Mouse (Mus musculus): ENCODE results near the gene Diras2. TPM values are rescaled to one million over a fixed set of nuclear protein-coding genes. Genes with fewer than 3 reads are reported as not detected.

Diras2 gene
- polyA plus RNA-seq, 1 experiment from 2014 or later: 7.6 TPM

- Histone ChIP-seq H3K9ac (ENCODE audit: low read depth, low read length) (no peak overlapping the region), H3K27me3 (ENCODE audit: control insufficient read depth, insufficient read depth, low read depth, low read length) (no peaks in the 10 kb centered on the region), H3K9me3 (replicated peaks; ENCODE audit: control insufficient read depth, low read length, poor library complexity, severe bottlenecking) (no peaks in the 10 kb centered on the region), H3K36me3 (ENCODE audit: control insufficient read depth, insufficient read depth, low read length) (no peaks in the 10 kb centered on the region), H3K4me2 (ENCODE audit: low read length) (no peak overlapping the region), H3K27ac (ENCODE audit: low read length) (0 out of 2 replicates have a peak overlapping the region, but pooled peaks have one; percentile 7), H3K4me3 (ENCODE audit: low read depth, low read length) (no peak overlapping the region), H3K4me1 (ENCODE audit: control insufficient read depth, insufficient read depth, low read length) (peaks cover 6% of the 10 kb centered on the region; the same call in 1 of the 2 replicates)
- ATAC-seq: no peak
- WGBS: 64% methylated on average over 5 of the region's 5 CpGs
Observed at GRCm38 (mm10) chr13:52541385-52542035, 10.4 kb upstream of the Diras2 start.

DNA sequence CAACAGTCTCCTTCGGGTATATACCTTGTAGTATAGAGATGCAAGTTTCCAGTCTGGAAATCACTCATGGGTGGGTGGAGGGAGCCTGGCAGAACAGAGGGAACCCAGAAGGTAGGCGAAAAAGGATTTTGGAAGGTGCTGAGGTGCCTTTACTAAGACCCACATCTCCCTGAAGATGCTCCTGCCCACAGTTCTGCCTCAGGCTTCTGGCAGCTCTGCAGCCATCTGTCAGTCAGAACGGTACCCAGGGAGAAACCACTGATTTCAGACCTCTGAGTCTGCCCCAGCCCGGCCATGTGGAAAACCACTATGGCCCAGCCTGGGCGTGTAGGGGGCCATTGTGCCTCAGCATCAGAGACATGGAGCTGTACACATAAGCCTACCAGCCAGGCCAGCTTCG lies 8.4 kb upstream of the Diras2 start:
- ATAC-seq: no peak
- H3K4me3 ChIP-seq (ENCODE audit: low read depth, low read length): no peak overlapping the region
- no peak overlapping the region for H3K27ac ChIP-seq (ENCODE audit: low read length)
- H3K36me3 ChIP-seq (ENCODE audit: control insufficient read depth, insufficient read depth, low read length): no peaks in the 10 kb centered on the region
- H3K9me3 ChIP-seq (replicated peaks; ENCODE audit: control insufficient read depth, low read length, poor library complexity, severe bottlenecking): no peaks in the 10 kb centered on the region
- WGBS: 84% methylated on average over 6 of the region's 6 CpGs
- H3K4me1 ChIP-seq (ENCODE audit: control insufficient read depth, insufficient read depth, low read length): 0 out of 2 replicates have a peak, but pooled peaks cover 6% of the 10 kb centered on the region
- no peak overlapping the region for H3K4me2 ChIP-seq (ENCODE audit: low read length)
- no peak overlapping the region for H3K9ac ChIP-seq (ENCODE audit: low read depth, low read length)
- H3K27me3 ChIP-seq (ENCODE audit: control insufficient read depth, insufficient read depth, low read depth, low read length): no peaks in the 10 kb centered on the region

DNA sequence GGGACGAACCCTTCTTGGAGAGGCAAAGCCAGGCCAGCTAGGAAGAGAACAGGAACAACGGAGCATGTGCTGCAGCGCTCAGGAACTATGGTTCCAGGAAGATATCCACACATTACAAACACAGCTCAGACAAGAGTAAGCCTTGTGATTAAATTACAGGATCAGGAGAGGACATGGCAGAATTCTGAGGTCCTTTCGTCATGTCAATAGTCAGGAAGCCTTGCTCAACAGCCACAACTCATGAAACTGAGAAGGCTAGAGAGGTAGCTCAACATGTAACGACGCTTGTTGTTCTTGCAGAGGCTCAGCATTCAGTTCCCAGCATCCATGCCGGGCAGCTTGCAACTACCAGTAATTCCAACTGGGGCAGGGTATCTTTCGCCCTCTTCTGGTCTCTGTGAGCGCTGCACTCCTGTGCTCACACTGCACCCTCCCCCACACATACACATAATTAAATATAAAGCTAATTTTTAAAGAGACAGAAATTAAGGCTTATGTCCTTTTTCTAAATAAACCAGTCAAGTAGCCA lies 7.6 kb upstream of the Diras2 start:
- H3K36me3 ChIP-seq (ENCODE audit: control insufficient read depth, insufficient read depth, low read length): no peaks in the 10 kb centered on the region
- no peaks in the 10 kb centered on the region for H3K9me3 ChIP-seq (replicated peaks; ENCODE audit: control insufficient read depth, low read length, poor library complexity, severe bottlenecking)
- H3K9ac ChIP-seq (ENCODE audit: low read depth, low read length): no peak overlapping the region
- WGBS: 92% methylated on average over 9 of the region's 9 CpGs
- 0 out of 2 replicates have a peak, but pooled peaks cover 6% of the 10 kb centered on the region for H3K4me1 ChIP-seq (ENCODE audit: control insufficient read depth, insufficient read depth, low read length)
- H3K4me2 ChIP-seq (ENCODE audit: low read length): no peak overlapping the region
- 0 out of 2 replicates have a peak, but pooled peaks cover 2% of the 10 kb centered on the region for H3K27me3 ChIP-seq (ENCODE audit: control insufficient read depth, insufficient read depth, low read depth, low read length)
- no peak overlapping the region for H3K27ac ChIP-seq (ENCODE audit: low read length)
- no peak for ATAC-seq
- no peak overlapping the region for H3K4me3 ChIP-seq (ENCODE audit: low read depth, low read length)

DNA sequence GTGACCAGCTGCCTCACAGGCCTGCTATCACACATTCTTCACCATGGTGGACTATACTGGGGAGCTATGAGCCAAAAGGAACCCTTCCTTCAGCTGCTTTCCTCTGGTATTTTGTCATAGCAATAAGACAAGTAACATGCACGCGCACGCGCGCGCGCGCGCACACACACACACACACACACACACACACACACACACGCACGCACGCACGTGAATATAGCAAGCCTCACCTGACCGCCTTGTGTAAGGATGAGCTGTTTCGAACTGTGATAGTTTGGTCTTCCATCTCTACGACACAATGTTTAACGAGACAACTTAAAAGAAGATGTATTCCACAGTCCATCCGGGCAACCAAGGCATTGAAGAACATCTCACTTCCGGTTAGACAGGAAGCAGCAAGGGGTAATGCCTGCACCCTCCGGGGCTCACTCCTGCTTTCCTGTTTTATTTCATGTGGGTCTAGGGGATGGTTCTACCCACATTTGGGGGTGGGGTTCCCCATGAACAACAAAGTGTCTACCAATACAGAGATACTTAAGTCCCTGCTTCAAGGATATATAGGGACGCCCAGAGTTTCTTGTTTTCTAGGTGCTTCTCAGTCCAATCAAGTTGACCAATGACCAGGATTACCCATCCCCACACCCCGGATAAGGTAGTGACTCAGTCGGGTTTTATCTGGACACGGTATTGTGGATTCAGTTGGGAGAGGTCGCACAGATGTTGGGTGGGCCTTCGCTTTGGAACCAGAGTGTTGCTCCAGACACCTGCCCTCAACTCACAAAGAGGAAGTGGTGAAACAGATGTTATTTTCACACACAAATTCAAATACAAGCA lies 6.9 kb upstream of the Diras2 start:
- no peak overlapping the region for H3K4me2 ChIP-seq (ENCODE audit: low read length)
- ATAC-seq: no peak
- H3K4me3 ChIP-seq (ENCODE audit: low read depth, low read length): no peak overlapping the region
- 0 out of 2 replicates have a peak, but pooled peaks cover 2% of the 10 kb centered on the region for H3K27me3 ChIP-seq (ENCODE audit: control insufficient read depth, insufficient read depth, low read depth, low read length)
- H3K9me3 ChIP-seq (replicated peaks; ENCODE audit: control insufficient read depth, low read length, poor library complexity, severe bottlenecking): no peaks in the 10 kb centered on the region
- no peaks in the 10 kb centered on the region for H3K36me3 ChIP-seq (ENCODE audit: control insufficient read depth, insufficient read depth, low read length)
- no peak overlapping the region for H3K27ac ChIP-seq (ENCODE audit: low read length)
- H3K4me1 ChIP-seq (ENCODE audit: control insufficient read depth, insufficient read depth, low read length): 0 out of 2 replicates have a peak, but pooled peaks cover 6% of the 10 kb centered on the region
- WGBS: 95% methylated on average over 26 of the region's 26 CpGs
- no peak overlapping the region for H3K9ac ChIP-seq (ENCODE audit: low read depth, low read length)

DNA sequence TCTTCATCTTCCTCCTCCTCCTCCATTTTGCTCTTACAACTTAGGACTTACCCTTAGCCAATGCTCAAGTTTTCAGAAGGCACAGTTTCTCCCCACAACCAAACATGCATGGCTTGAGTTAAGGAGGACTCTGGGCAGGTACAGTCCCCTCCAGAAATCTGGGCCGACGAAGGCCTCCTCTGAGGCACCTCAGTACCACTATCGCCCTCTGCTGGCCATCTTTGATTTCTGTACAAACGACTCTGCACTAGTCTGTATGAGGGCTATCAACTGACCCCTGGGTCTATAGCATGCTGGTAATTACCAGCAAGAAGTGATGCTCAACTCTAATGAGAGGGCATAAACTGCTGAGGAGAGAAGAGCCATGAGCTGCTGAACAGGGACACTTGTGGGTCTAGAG lies 4.5 kb upstream of the Diras2 start:
- no peak for ATAC-seq
- Histone ChIP-seq H3K27ac (ENCODE audit: low read length) (no peak overlapping the region), H3K9ac (ENCODE audit: low read depth, low read length) (no peak overlapping the region), H3K4me3 (ENCODE audit: low read depth, low read length) (no peak overlapping the region), H3K4me2 (ENCODE audit: low read length) (no peak overlapping the region), H3K27me3 (ENCODE audit: control insufficient read depth, insufficient read depth, low read depth, low read length) (0 out of 2 replicates have a peak, but pooled peaks cover 2% of the 10 kb centered on the region), H3K36me3 (ENCODE audit: control insufficient read depth, insufficient read depth, low read length) (no peaks in the 10 kb centered on the region), H3K9me3 (replicated peaks; ENCODE audit: control insufficient read depth, low read length, poor library complexity, severe bottlenecking) (no peaks in the 10 kb centered on the region), H3K4me1 (ENCODE audit: control insufficient read depth, insufficient read depth, low read length) (no peaks in the 10 kb centered on the region)
- WGBS: under 1% methylated on average over 4 of the region's 4 CpGs

GRCm38 (mm10) chr13:52533644-52534043 lies 2.6 kb upstream of the Diras2 start:
- H3K9ac ChIP-seq (ENCODE audit: low read depth, low read length): no peak overlapping the region
- ATAC-seq: no peak
- H3K4me2 ChIP-seq (ENCODE audit: low read length): no peak overlapping the region
- H3K36me3 ChIP-seq (ENCODE audit: control insufficient read depth, insufficient read depth, low read length): no peaks in the 10 kb centered on the region
- 77% methylated on average over 5 of the region's 5 CpGs for WGBS
- no peak overlapping the region for H3K27ac ChIP-seq (ENCODE audit: low read length)
- H3K9me3 ChIP-seq (replicated peaks; ENCODE audit: control insufficient read depth, low read length, poor library complexity, severe bottlenecking): no peaks in the 10 kb centered on the region
- 0 out of 2 replicates have a peak, but pooled peaks cover 2% of the 10 kb centered on the region for H3K27me3 ChIP-seq (ENCODE audit: control insufficient read depth, insufficient read depth, low read depth, low read length)
- H3K4me1 ChIP-seq (ENCODE audit: control insufficient read depth, insufficient read depth, low read length): peaks cover 2% of the 10 kb centered on the region; the same call in 1 of the 2 replicates
- no peak overlapping the region for H3K4me3 ChIP-seq (ENCODE audit: low read depth, low read length)

DNA sequence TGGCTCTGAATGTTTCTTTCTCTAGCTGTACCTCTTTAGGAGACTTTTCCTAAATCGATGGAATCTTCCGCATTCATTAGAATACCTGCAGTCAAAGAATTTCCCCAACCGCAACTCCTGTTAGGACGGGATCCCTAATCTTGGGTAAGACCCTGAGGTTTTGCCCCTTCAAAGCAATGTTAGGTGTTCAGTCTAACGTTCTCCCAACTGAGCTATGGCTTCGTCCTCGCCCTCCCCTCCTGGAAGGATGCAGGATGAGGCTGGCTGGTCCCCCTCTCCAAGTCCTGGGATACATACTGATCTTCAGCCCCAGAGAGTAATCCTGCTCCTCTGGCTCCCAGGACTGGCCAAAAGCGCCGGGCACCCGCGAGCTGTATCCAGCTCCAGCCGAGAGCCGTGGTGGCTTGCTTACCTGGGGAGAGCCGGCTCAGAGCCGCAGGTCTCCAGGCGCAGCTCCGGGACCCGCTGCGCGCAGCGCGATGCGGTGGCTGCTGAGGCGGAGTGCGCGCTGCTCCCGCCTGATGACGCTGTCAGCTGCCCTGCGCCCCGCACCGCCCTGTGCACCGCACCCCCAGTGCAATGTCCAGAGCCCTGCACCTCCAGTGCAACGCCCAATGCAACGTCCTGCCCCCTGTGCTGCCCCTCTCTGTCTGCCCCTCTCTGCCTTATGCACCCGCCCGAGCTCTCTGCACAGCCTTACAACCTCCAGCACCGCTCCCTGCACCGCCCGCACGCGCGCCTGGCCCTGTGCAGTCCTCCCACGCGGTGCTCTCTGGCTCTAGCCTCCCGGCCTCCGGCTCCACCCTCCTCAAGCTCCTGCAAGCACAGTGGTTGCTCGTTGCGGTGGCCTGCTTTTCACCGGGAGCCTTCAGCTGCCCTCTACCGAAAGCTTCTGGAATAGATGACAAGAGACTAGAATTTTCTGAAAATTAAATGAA lies 802 bp downstream of the Diras2 start:
- Histone ChIP-seq H3K4me3 (ENCODE audit: low read depth, low read length) (peak overlapping the region; percentile 58), H3K9me3 (replicated peaks; ENCODE audit: control insufficient read depth, low read length, poor library complexity, severe bottlenecking) (no peaks in the 10 kb centered on the region), H3K9ac (ENCODE audit: low read depth, low read length) (peak overlapping the region; percentile 81), H3K27ac (ENCODE audit: low read length) (peak overlapping the region; percentile 86), H3K4me2 (ENCODE audit: low read length) (peak overlapping the region; percentile 61), H3K4me1 (ENCODE audit: control insufficient read depth, insufficient read depth, low read length) (peaks cover 2% of the 10 kb centered on the region; the same call in 1 of the 2 replicates), H3K27me3 (ENCODE audit: control insufficient read depth, insufficient read depth, low read depth, low read length) (0 out of 2 replicates have a peak, but pooled peaks cover 2% of the 10 kb centered on the region), H3K36me3 (ENCODE audit: control insufficient read depth, insufficient read depth, low read length) (no peaks in the 10 kb centered on the region)
- WGBS: 1% methylated on average over 49 of the region's 50 CpGs
- ATAC-seq: peak; percentile 99

Measured in midbrain, embryonic 16.5 days (tissue).